Mouse (Mus musculus): Measurements from ENCODE around the gene Pomc. TPM values are rescaled to one million over a fixed set of nuclear protein-coding genes. Genes with fewer than 3 reads are reported as not detected.
"Not testable (repeated sequence)": the region's sequence is repeated elsewhere in the genome, so short reads cannot be mapped to it uniquely, and the experiment has no call there.

The Pomc gene
- total RNA-seq (2015; ENCODE audit: low replicate concordance) (4.2 TPM in 1 of 2 replicates, not detected in the other), total RNA-seq (2017; ENCODE audit: low replicate concordance) (not detected in 2 replicates)

GRCm38 (mm10) chr12:3954651-3955050 is at the start of gene Pomc:
Pomc (plus strand) TSS chr12:3954951.
- no peak for ATAC-seq (replicated peaks; ENCODE audit: low FRiP score, poor library complexity, severe bottlenecking)

GRCm38 (mm10) chr12:3905436-3905835 is 49.3 kb upstream of the Pomc start:
- no peak for ATAC-seq (replicated peaks; ENCODE audit: low FRiP score, poor library complexity, severe bottlenecking)

- ATAC-seq (replicated peaks; ENCODE audit: low FRiP score, poor library complexity, severe bottlenecking) = no peak
These were observed 48.4 kb upstream of the Pomc start for GRCm38 (mm10) chr12:3906308-3906707.

- ATAC-seq (replicated peaks; ENCODE audit: low FRiP score, poor library complexity, severe bottlenecking) = no peak
These were observed 47.7 kb upstream of the Pomc start for GRCm38 (mm10) chr12:3907008-3907407.

GRCm38 (mm10) chr12:3907418-3907817 is 47.3 kb upstream of the Pomc start:
- no peak for ATAC-seq (replicated peaks; ENCODE audit: low FRiP score, poor library complexity, severe bottlenecking)

GRCm38 (mm10) chr12:3910466-3911093 is 44.2 kb upstream of the Pomc start:
- no peak for ATAC-seq (replicated peaks; ENCODE audit: low FRiP score, poor library complexity, severe bottlenecking)

GRCm38 (mm10) chr12:3911831-3912348 is 42.9 kb upstream of the Pomc start:
- ATAC-seq (replicated peaks; ENCODE audit: low FRiP score, poor library complexity, severe bottlenecking) = no peak

GRCm38 (mm10) chr12:3915852-3916251 is 38.9 kb upstream of the Pomc start:
- ATAC-seq (replicated peaks; ENCODE audit: low FRiP score, poor library complexity, severe bottlenecking) = no peak

GRCm38 (mm10) chr12:3917668-3918341 is 36.9 kb upstream of the Pomc start:
- ATAC-seq (replicated peaks; ENCODE audit: low FRiP score, poor library complexity, severe bottlenecking) = no peak

GRCm38 (mm10) chr12:3918577-3918976 is 36.2 kb upstream of the Pomc start:
- ATAC-seq (replicated peaks; ENCODE audit: low FRiP score, poor library complexity, severe bottlenecking) = no peak

GRCm38 (mm10) chr12:3919423-3919822 is 35.3 kb upstream of the Pomc start:
- no peak for ATAC-seq (replicated peaks; ENCODE audit: low FRiP score, poor library complexity, severe bottlenecking)

- ATAC-seq (replicated peaks; ENCODE audit: low FRiP score, poor library complexity, severe bottlenecking) = no peak
These were observed 28.6 kb upstream of the Pomc start for GRCm38 (mm10) chr12:3926127-3926526.

- ATAC-seq (replicated peaks; ENCODE audit: low FRiP score, poor library complexity, severe bottlenecking) = no peak
These were observed 25.9 kb upstream of the Pomc start for GRCm38 (mm10) chr12:3928841-3929240.

GRCm38 (mm10) chr12:3930090-3930865 is 24.5 kb upstream of the Pomc start:
- not testable (repeated sequence) for ATAC-seq (replicated peaks; ENCODE audit: low FRiP score, poor library complexity, severe bottlenecking)

GRCm38 (mm10) chr12:3942026-3942425 is 12.7 kb upstream of the Pomc start:
- no peak for ATAC-seq (replicated peaks; ENCODE audit: low FRiP score, poor library complexity, severe bottlenecking)

GRCm38 (mm10) chr12:3944454-3945073 is 10.2 kb upstream of the Pomc start:
- no peak for ATAC-seq (replicated peaks; ENCODE audit: low FRiP score, poor library complexity, severe bottlenecking)

GRCm38 (mm10) chr12:3947503-3947902 is 7.2 kb upstream of the Pomc start:
- ATAC-seq (replicated peaks; ENCODE audit: low FRiP score, poor library complexity, severe bottlenecking) = no peak

- ATAC-seq (replicated peaks; ENCODE audit: low FRiP score, poor library complexity, severe bottlenecking) = no peak
These were observed 620 bp downstream of the Pomc start for GRCm38 (mm10) chr12:3955371-3955770.

- ATAC-seq (replicated peaks; ENCODE audit: low FRiP score, poor library complexity, severe bottlenecking) = no peak
These were observed 1.6 kb downstream of the Pomc start for GRCm38 (mm10) chr12:3956351-3956750.
